Mouse (Mus musculus) kidney, embryonic 14.5 days (tissue): ENCODE results near the gene Abca12. TPM values are rescaled to one million over a fixed set of nuclear protein-coding genes. Genes with fewer than 3 reads are reported as not detected.

Experiments
- ATAC-seq: fragments of 200-750 bp; cut with Nextera tagmentation; 2 replicates; pipeline ENCODE4 v1.8.0; 2017; ENCODE audit warnings: moderate number of reproducible peaks, mild to moderate bottlenecking, moderate TSS enrichment, moderate library complexity; ENCODE audit not compliant: low FRiP score, low TSS enrichment
- H3K27ac ChIP-seq: fragments of 300-500 bp; sonication (generic); 2 replicates; pipeline ENCODE4 v1.5.1; 2014; ENCODE audit warnings: low read depth, mild to moderate bottlenecking, low read length, moderate library complexity, mixed read lengths
- H3K27me3 ChIP-seq: fragments of 300-500 bp; sonication (generic); 2 replicates; pipeline ENCODE4 v1.6.1; 2014; ENCODE audit warnings: mild to moderate bottlenecking, low read length; ENCODE audit not compliant: control insufficient read depth, insufficient read depth
- H3K36me3 ChIP-seq: fragments of 300-500 bp; sonication (generic); 2 replicates; pipeline ENCODE4 v1.6.1; 2014; ENCODE audit warnings: low read length, mixed read lengths; ENCODE audit not compliant: control insufficient read depth, insufficient read depth
- H3K4me1 ChIP-seq: fragments of 300-500 bp; sonication (generic); 2 replicates; pipeline ENCODE4 v1.6.1; 2014; ENCODE audit warnings: low read length, mixed read lengths; ENCODE audit not compliant: control insufficient read depth, insufficient read depth
- H3K4me2 ChIP-seq: fragments of 300-500 bp; sonication (generic); replicated peaks from 2 replicates; pipeline ENCODE4 v1.6.1; 2014; ENCODE audit warnings: low read depth, mild to moderate bottlenecking, low read length
- H3K4me3 ChIP-seq: fragments of 300-500 bp; sonication (generic); 2 replicates; pipeline ENCODE4 v1.5.1; 2014; ENCODE audit warnings: mild to moderate bottlenecking, low read length
- H3K9ac ChIP-seq: fragments of 300-500 bp; sonication (generic); 2 replicates; pipeline ENCODE4 v1.6.1; 2014; ENCODE audit warnings: low read depth, mild to moderate bottlenecking, low read length, moderate library complexity
- H3K9me3 ChIP-seq: fragments of 300-500 bp; sonication (generic); 2 replicates; pipeline ENCODE4 v1.6.1; 2016; ENCODE audit warnings: low read length; ENCODE audit not compliant: control insufficient read depth
- WGBS: fragments of 180-500 bp; shearing (Covaris S2); extraction: QIAGEN DNeasy Blood & Tissue Kit; methylation state at CpG from one replicate; pipeline ENCODE4 v1.1.7; 2014; 5-methylcytosine and 5-hydroxymethylcytosine counted together
- polyA plus RNA-seq: library from polyadenylated mRNA; unstranded; fragments of >200 nt; fragmentation: Nextera tagmentation; extraction: Ambion mirVana; gene quantifications from 2 replicates; pipeline ENCODE4 v1.2.1, GENCODE M21; 2014

The Abca12 gene
- polyA plus RNA-seq, 1 experiment from 2014 or later: not detected

GRCm38 (mm10) chr1:71397635-71398034 lies 17.1 kb downstream of the Abca12 start:
- no peaks in the 10 kb centered on the region for H3K36me3 ChIP-seq
- no peaks in the 10 kb centered on the region for H3K9me3 ChIP-seq
- ATAC-seq: no peak
- no peak overlapping the region for H3K4me2 ChIP-seq
- no peak overlapping the region for H3K4me3 ChIP-seq
- no peak overlapping the region for H3K27ac ChIP-seq
- WGBS: 63% methylated on average over 3 of the region's 3 CpGs
- H3K27me3 ChIP-seq: no peaks in the 10 kb centered on the region
- no peak overlapping the region for H3K9ac ChIP-seq
- no peaks in the 10 kb centered on the region for H3K4me1 ChIP-seq

DNA sequence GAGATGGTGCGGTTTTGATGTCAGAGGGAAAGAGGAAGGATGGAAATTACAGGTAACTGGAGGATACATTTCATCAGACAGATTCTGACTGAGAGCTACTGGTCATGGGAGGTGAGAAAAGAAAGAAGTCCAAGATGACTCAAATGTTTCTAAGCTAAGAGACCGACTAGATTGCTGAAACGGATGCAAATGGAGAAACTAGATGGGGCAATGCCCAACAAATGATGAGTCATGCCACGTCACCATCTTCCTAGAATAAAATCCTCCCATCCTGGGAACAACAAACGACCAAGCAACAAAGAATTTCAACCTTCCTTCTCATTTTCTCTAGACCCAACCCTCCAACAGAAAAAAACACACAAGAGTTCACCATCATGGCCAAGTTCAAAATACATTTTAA lies 18.6 kb downstream of the Abca12 start:
- no peak for ATAC-seq
- WGBS: 90% methylated on average over 5 of the region's 5 CpGs

GRCm38 (mm10) chr1:71394177-71394576 lies 20.5 kb downstream of the Abca12 start:
- no peak overlapping the region for H3K9ac ChIP-seq
- H3K27ac ChIP-seq: no peak overlapping the region
- no peak for ATAC-seq
- no peaks in the 10 kb centered on the region for H3K9me3 ChIP-seq
- WGBS: 75% methylated on average over 2 of the region's 2 CpGs
- no peaks in the 10 kb centered on the region for H3K4me1 ChIP-seq
- H3K36me3 ChIP-seq: no peaks in the 10 kb centered on the region
- no peak overlapping the region for H3K4me2 ChIP-seq
- no peaks in the 10 kb centered on the region for H3K27me3 ChIP-seq
- H3K4me3 ChIP-seq: no peak overlapping the region

More for the DNA sequence above, 18.6 kb downstream of the Abca12 start:
- Histone ChIP-seq H3K9ac (no peak overlapping the region), H3K36me3 (no peaks in the 10 kb centered on the region), H3K4me1 (no peaks in the 10 kb centered on the region), H3K27me3 (no peaks in the 10 kb centered on the region), H3K4me3 (no peak overlapping the region), H3K27ac (no peak overlapping the region), H3K4me2 (no peak overlapping the region), H3K9me3 (no peaks in the 10 kb centered on the region)

DNA sequence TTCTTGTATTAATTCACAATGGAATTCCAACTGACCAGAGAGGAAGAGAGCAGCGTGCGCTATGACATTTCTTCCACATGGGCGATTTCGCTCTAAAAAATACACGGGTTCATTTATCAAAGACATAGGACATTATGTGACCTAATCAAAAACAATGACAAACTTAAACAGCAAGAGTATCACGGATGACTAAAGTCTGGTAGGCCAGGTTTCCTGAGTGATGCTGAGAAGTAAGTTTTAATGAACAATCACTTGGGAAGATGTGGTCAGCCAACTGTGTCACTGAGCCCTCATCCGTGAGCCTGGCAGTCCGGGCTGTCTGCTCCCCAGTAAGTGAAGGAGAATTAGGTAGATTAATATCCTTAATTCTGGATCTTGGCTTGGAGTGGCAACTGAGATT lies 21.2 kb downstream of the Abca12 start:
- no peak overlapping the region for H3K4me2 ChIP-seq
- no peak for ATAC-seq
- H3K4me3 ChIP-seq: no peak overlapping the region
- H3K4me1 ChIP-seq: no peaks in the 10 kb centered on the region
- no peaks in the 10 kb centered on the region for H3K36me3 ChIP-seq
- 64% methylated on average over 8 of the region's 8 CpGs for WGBS
- no peak overlapping the region for H3K27ac ChIP-seq
- no peaks in the 10 kb centered on the region for H3K27me3 ChIP-seq
- H3K9me3 ChIP-seq: no peaks in the 10 kb centered on the region
- H3K9ac ChIP-seq: no peak overlapping the region

GRCm38 (mm10) chr1:71392463-71392862 lies 22.2 kb downstream of the Abca12 start:
- no peaks in the 10 kb centered on the region for H3K4me1 ChIP-seq
- no peak overlapping the region for H3K9ac ChIP-seq
- no peak for ATAC-seq
- no peak overlapping the region for H3K27ac ChIP-seq
- no peaks in the 10 kb centered on the region for H3K27me3 ChIP-seq
- H3K4me3 ChIP-seq: no peak overlapping the region
- WGBS: 96% methylated on average over 2 of the region's 2 CpGs
- H3K4me2 ChIP-seq: no peak overlapping the region
- no peaks in the 10 kb centered on the region for H3K36me3 ChIP-seq
- H3K9me3 ChIP-seq: no peaks in the 10 kb centered on the region

DNA sequence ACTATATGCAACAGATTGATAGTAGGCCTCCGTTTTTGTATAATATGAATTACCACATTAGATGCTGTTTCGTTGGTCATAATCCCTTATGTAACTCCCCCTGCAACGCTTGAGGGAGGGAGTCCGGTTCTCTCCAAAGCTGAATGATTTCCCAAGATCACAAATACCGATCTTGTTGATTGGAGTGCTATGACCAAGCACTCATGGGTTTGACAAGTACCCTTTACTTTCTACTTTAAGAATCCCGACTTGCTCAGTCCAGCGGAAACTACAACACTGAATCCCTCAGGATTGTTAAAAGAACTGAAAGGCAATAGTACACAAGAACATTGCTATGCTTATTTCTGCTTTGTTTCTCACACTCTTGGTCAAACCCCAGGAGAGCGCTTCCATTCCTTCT lies 28.1 kb downstream of the Abca12 start:
- H3K4me1 ChIP-seq: no peaks in the 10 kb centered on the region
- H3K36me3 ChIP-seq: no peaks in the 10 kb centered on the region
- H3K9ac ChIP-seq: no peak overlapping the region
- ATAC-seq: no peak
- H3K9me3 ChIP-seq: no peaks in the 10 kb centered on the region
- H3K4me2 ChIP-seq: no peak overlapping the region
- no peak overlapping the region for H3K4me3 ChIP-seq
- WGBS: 95% methylated on average over 8 of the region's 8 CpGs
- no peak overlapping the region for H3K27ac ChIP-seq
- no peaks in the 10 kb centered on the region for H3K27me3 ChIP-seq

- H3K4me2 ChIP-seq: no peak overlapping the region
- H3K9me3 ChIP-seq: no peaks in the 10 kb centered on the region
- H3K36me3 ChIP-seq: no peaks in the 10 kb centered on the region
- no peak overlapping the region for H3K4me3 ChIP-seq
- no peak overlapping the region for H3K9ac ChIP-seq
- no peaks in the 10 kb centered on the region for H3K27me3 ChIP-seq
- 90% methylated on average over 1 of the region's 1 CpGs for WGBS
- no peak for ATAC-seq
- H3K4me1 ChIP-seq: no peaks in the 10 kb centered on the region
- no peak overlapping the region for H3K27ac ChIP-seq
Measured at GRCm38 (mm10) chr1:71384098-71384497, 30.6 kb downstream of the Abca12 start.

DNA sequence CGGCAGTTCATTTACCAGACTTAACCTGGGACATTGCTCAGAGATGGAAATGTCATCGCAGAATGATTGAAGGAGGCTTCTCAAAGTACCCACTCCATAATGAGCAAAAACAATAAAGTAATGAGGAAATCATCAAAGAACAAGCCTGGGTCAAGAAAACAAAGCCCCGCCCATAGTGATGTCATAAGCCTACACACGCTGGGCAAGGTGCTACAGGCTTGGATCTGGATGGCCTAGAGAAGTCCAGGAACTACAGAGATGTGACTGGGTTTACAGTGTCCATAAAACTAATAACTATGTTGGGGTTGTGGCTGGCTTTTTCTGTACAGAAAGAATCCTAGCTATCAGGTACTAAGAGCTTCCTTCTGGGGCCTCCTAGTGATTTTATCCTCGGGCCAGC lies 41.6 kb downstream of the Abca12 start:
- no peaks in the 10 kb centered on the region for H3K9me3 ChIP-seq

GRCm38 (mm10) chr1:71370266-71370665 lies 44.4 kb downstream of the Abca12 start:
- Histone ChIP-seq H3K9me3 (no peaks in the 10 kb centered on the region), H3K4me2 (no peak overlapping the region), H3K36me3 (no peaks in the 10 kb centered on the region), H3K27me3 (no peaks in the 10 kb centered on the region), H3K4me1 (no peaks in the 10 kb centered on the region), H3K4me3 (no peak overlapping the region), H3K9ac (no peak overlapping the region), H3K27ac (no peak overlapping the region)
- ATAC-seq: no peak

More for the DNA sequence above, 41.6 kb downstream of the Abca12 start:
- Histone ChIP-seq H3K27ac (no peak overlapping the region), H3K4me3 (no peak overlapping the region), H3K9ac (no peak overlapping the region), H3K27me3 (no peaks in the 10 kb centered on the region), H3K4me1 (no peaks in the 10 kb centered on the region), H3K36me3 (no peaks in the 10 kb centered on the region), H3K4me2 (no peak overlapping the region)
- no peak for ATAC-seq
- WGBS: 95% methylated on average over 5 of the region's 5 CpGs

DNA sequence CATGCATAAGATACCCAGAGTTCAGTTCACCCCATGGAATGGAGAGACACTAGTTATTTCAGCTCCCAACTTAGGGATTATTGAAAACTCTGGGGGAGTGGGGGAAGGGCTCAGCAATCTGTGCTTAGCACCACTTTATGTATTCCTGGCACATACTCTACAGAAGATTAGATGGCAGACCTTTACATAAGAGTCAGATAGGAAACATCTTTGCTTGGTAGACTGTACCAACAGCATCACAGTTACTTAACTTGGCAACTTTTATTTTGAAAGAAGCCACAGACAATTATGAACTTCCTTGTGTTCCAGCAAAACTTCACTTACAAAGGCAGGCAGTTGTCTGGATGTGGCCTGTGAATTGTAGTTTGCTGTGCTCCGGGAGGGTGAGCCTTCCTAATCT lies 46.9 kb downstream of the Abca12 start:
- H3K4me3 ChIP-seq: no peak overlapping the region
- H3K9ac ChIP-seq: no peak overlapping the region
- H3K36me3 ChIP-seq: no peaks in the 10 kb centered on the region
- H3K9me3 ChIP-seq: no peaks in the 10 kb centered on the region
- H3K27me3 ChIP-seq: no peaks in the 10 kb centered on the region
- H3K4me1 ChIP-seq: no peaks in the 10 kb centered on the region
- WGBS: 79% methylated on average over 1 of the region's 1 CpGs
- no peak overlapping the region for H3K27ac ChIP-seq
- ATAC-seq: no peak
- H3K4me2 ChIP-seq: no peak overlapping the region
